Mouse (Mus musculus): ENCODE measurements at regions not wholly inside any gene's neighbourhood (a gene's known extent, or its start where the extent isn't known, plus 50 kb on each side); places are given as distances from the start of the nearest gene placed in this dataset.

DNA sequence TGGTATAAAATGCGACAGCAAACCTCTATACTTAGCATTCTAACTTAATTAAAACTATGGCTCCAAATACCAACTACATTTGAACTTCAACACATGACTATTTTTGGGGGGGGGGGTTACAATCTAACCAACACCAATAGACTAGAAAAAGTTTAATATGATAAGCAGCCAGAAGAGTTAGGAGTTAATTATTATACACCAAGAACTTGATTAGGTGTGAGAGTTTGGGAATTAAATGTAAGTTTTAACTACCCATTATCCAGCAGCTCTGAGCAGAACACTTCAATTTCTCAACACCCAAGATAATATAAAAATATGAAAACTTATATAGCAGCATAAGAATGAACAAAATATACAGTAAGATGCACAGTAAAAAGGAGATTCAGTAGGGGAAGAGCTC, 59.2 kb upstream of the Rgs17 start:
- TF ChIP-seq CTCF (IDR thresholded peaks at IDR 0.05; ENCODE audit: borderline replicate concordance, control insufficient read depth, extremely low read depth, insufficient read depth, low read length, poor library complexity) (no peak), POLR2A (IDR thresholded peaks at IDR 0.05; ENCODE audit: control insufficient read depth, extremely low read depth, insufficient read depth, low read length, poor library complexity) (no peak)
